ENCODE assay signal across 8 mouse cellular contexts in genomic region chr5:125178171-125179006, GRCm38 (mm10). TPM values are rescaled to one million over a fixed set of nuclear protein-coding genes. Genes with fewer than 3 reads are reported as not detected.
A peak's percentile ranks its signal among the peaks of the same experiment; 100 is the strongest.
DNase-seq lines count a peak whose midpoint lies in the region; ATAC-seq and TF ChIP-seq lines count a peak whose summit lies in the region.

No protein-coding gene starts in this region.

- no peak; a peak in 1 of 4 replicates for TF ChIP-seq POLR2A in MEL (IDR thresholded peaks at IDR 0.05; ENCODE audit: control insufficient read depth in 1 of 2, insufficient read depth in 1 of 2, low read depth in 1 of 2, low read length in 2 of 2, poor library complexity in 1 of 2)

- peak overlapping the region; percentile 98 for H3K4me2 ChIP-seq in heart, postnatal 0 days (ENCODE audit: low read depth, low read length)
- peak overlapping the region; percentile 93 for H3K4me2 ChIP-seq in lung, postnatal 0 days (replicated peaks; ENCODE audit: low read depth, low read length)

- ATAC-seq in erythroid progenitor cell, adult 5-6 weeks (replicated peaks; ENCODE audit: low FRiP score, poor library complexity, severe bottlenecking), result 0 out of 2 replicates have a peak, but pooled peaks have one; percentile 31
- peak; percentile 31 for ATAC-seq in heart, postnatal 0 days (ENCODE audit: insufficient read depth, low read depth)
- peak; percentile 29 for ATAC-seq in lung, postnatal 0 days

- TF ChIP-seq EP300 in MEL (IDR thresholded peaks at IDR 0.05; ENCODE audit: low read depth in 1 of 2, low read length in 2 of 2), result no peak
- TF ChIP-seq EP300 in heart, postnatal 0 days (IDR thresholded peaks at IDR 0.05; ENCODE audit: low read depth), result 0 out of 2 replicates have a peak, but pooled peaks have one; percentile 7
- no peak for TF ChIP-seq EP300 in lung, postnatal 0 days (IDR thresholded peaks at IDR 0.05)

- 0 out of 6 replicates have a peak, but pooled peaks of 1 of the 3 experiments have one; percentile 20 for TF ChIP-seq CTCF in MEL (IDR thresholded peaks at IDR 0.05 in 2 of 3, conservative IDR thresholded peaks at IDR 0.05 in 1 of 3; ENCODE audit: control insufficient read depth in 1 of 3, insufficient read depth in 1 of 3, low read depth in 2 of 3, low read length in 3 of 3, poor library complexity in 1 of 3, severe bottlenecking in 1 of 3)
- no peak for TF ChIP-seq CTCF in heart, postnatal 0 days (IDR thresholded peaks at IDR 0.05; ENCODE audit: low read depth)
- TF ChIP-seq CTCF in lung, postnatal 0 days (IDR thresholded peaks at IDR 0.05), result no peak

- peaks cover 51% of the 10 kb centered on the region for H3K79me2 ChIP-seq in MEL (ENCODE audit: control insufficient read depth, insufficient read depth, low read length, poor library complexity)

- peak overlapping the region; percentile 50 for H3K27ac ChIP-seq in MEL (ENCODE audit: control insufficient read depth, low read depth, low read length)
- peak overlapping the region; percentile 44 for H3K27ac ChIP-seq in brown adipose tissue, adult 24 weeks (replicated peaks; ENCODE audit: low read depth, low read length)
- H3K27ac ChIP-seq in heart, postnatal 0 days (ENCODE audit: low read depth), result peak overlapping the region; percentile 94
- peak overlapping the region; percentile 90 for H3K27ac ChIP-seq in lung, postnatal 0 days (ENCODE audit: low read length)

- under 1% methylated on average over 58 of the region's 60 CpGs for WGBS in heart, postnatal 0 days
- WGBS in lung, postnatal 0 days, result under 1% methylated on average over 37 of the region's 60 CpGs

- no peaks in the 10 kb centered on the region for H3K27me3 ChIP-seq in MEL (ENCODE audit: control insufficient read depth in 1 of 2, insufficient read depth in 2 of 2, low read length in 2 of 2)
- H3K27me3 ChIP-seq in heart, postnatal 0 days (ENCODE audit: control insufficient read depth, insufficient read depth, low read length), result no peaks in the 10 kb centered on the region
- H3K27me3 ChIP-seq in lung, postnatal 0 days (replicated peaks; ENCODE audit: insufficient read depth, low read length), result no peaks in the 10 kb centered on the region

- H3K4me1 ChIP-seq in MEL (ENCODE audit: control insufficient read depth in 1 of 2, insufficient read depth in 2 of 2, low read length in 2 of 2), result peaks cover 0 to 13% of the 10 kb centered on the region in 2 experiments; a peak in 2 of 4 replicates
- H3K4me1 ChIP-seq in brown adipose tissue, adult 24 weeks (ENCODE audit: control insufficient read depth, insufficient read depth, insufficient read length, low read length), result peaks cover 38% of the 10 kb centered on the region
- H3K4me1 ChIP-seq in heart, postnatal 0 days (ENCODE audit: control insufficient read depth, insufficient read depth), result peaks cover 45% of the 10 kb centered on the region
- peaks cover 31% of the 10 kb centered on the region for H3K4me1 ChIP-seq in lung, postnatal 0 days (ENCODE audit: insufficient read depth, low read depth, low read length)

- no peaks in the 10 kb centered on the region for H3K36me3 ChIP-seq in MEL (ENCODE audit: control insufficient read depth in 1 of 2, insufficient read depth in 2 of 2, low read length in 2 of 2)
- no peaks in the 10 kb centered on the region for H3K36me3 ChIP-seq in heart, postnatal 0 days (replicated peaks; ENCODE audit: control insufficient read depth, insufficient read depth, low read length)
- no peaks in the 10 kb centered on the region for H3K36me3 ChIP-seq in lung, postnatal 0 days (ENCODE audit: insufficient read depth, low read length)

- peak overlapping the region; percentile 84 for H3K9ac ChIP-seq in MEL (ENCODE audit: control insufficient read depth, low read depth, low read length, poor library complexity, severe bottlenecking)
- peak overlapping the region; percentile 89 for H3K9ac ChIP-seq in heart, postnatal 0 days (replicated peaks; ENCODE audit: low read depth, low read length)
- peak overlapping the region; percentile 69 for H3K9ac ChIP-seq in lung, postnatal 0 days (replicated peaks; ENCODE audit: low read depth)

- TF ChIP-seq RAD21 in MEL (IDR thresholded peaks at IDR 0.05; ENCODE audit: low read depth, low read length), result no peak

- H3K9me3 ChIP-seq in MEL (replicated peaks; ENCODE audit: insufficient read depth, low read length), result no peaks in the 10 kb centered on the region
- no peaks in the 10 kb centered on the region for H3K9me3 ChIP-seq in heart, postnatal 0 days (replicated peaks; ENCODE audit: control insufficient read depth, low read length)
- no peaks in the 10 kb centered on the region for H3K9me3 ChIP-seq in lung, postnatal 0 days (ENCODE audit: low read length)

- peak; percentile 78 for DNase-seq in MEL (ENCODE audit: low read depth, low spot score)
- DNase-seq in heart, postnatal 0 days (ENCODE audit: low spot score), result no peak
- peak; percentile 66 to 81 for DNase-seq in kidney, postnatal 4 days
- peak; percentile 56 for DNase-seq in lung, postnatal 0 days (ENCODE audit: low spot score)
- peak; percentile 41 to 64 for DNase-seq in right cerebral cortex, adult 2 months (ENCODE audit: low spot score in 2 of 2)
- DNase-seq in urinary bladder, postnatal 14 days (ENCODE audit: low spot score), result peak; percentile 59

- H3K4me3 ChIP-seq in MEL (ENCODE audit: control insufficient read depth in 1 of 2, insufficient read depth in 1 of 2, low read depth in 2 of 2, low read length in 2 of 2), result peak overlapping the region; percentile 89 to 97
- peak overlapping the region; percentile 93 for H3K4me3 ChIP-seq in brown adipose tissue, adult 24 weeks (ENCODE audit: insufficient read depth, low read depth, low read length)
- peak overlapping the region; percentile 90 for H3K4me3 ChIP-seq in heart, postnatal 0 days (ENCODE audit: low read depth, low read length)
- H3K4me3 ChIP-seq in lung, postnatal 0 days (ENCODE audit: low read depth, low read length), result peak overlapping the region; percentile 87

TF ChIP-seq in MEL, 35 proteins besides CTCF, POLR2A, EP300 and RAD21:
- TF ChIP-seq SMC3 (IDR thresholded peaks at IDR 0.05; ENCODE audit: low read depth, low read length), result no peak
- peak; percentile 14; the same call in 1 of the 2 replicates for TF ChIP-seq ZNF384 (IDR thresholded peaks at IDR 0.05; ENCODE audit: low read depth, low read length)
- 0 out of 2 replicates have a peak, but pooled peaks have one; percentile 7 for TF ChIP-seq UBTF (IDR thresholded peaks at IDR 0.05; ENCODE audit: borderline replicate concordance, insufficient read depth, low read depth, low read length)
- 0 out of 2 replicates have a peak, but pooled peaks have one; percentile 20 for TF ChIP-seq SIN3A (IDR thresholded peaks at IDR 0.05; ENCODE audit: low read length)

RNA-seq across cellular contexts. Expression of gene Ncor2, which starts 0.6 kb away (rescaled TPM):
- total RNA-seq in MEL (2012; rRNA removed), result 5.0 and 7.7 TPM in 2 replicates
- polyA plus RNA-seq in MEL (2012; ENCODE audit: insufficient read depth in 1 of 2, insufficient read length in 2 of 2, low read depth in 1 of 2, low replicate concordance in 2 of 2, missing spikeins in 1 of 2), result 10 to 100 TPM in 1 of 2 experiments, not detected in 1; 46.8 TPM
- polyA plus RNA-seq in brown adipose tissue, adult 24 weeks (2012; ENCODE audit: insufficient read depth, insufficient read length, missing spikeins), result 19.5 and 26.5 TPM in 2 replicates
- 10.5 and 37.3 TPM in 2 replicates for total RNA-seq in erythroid progenitor cell, adult 5-6 weeks (2015; ENCODE audit: low replicate concordance)
- 0.91 and 2.6 TPM in 2 replicates for total RNA-seq in erythroid progenitor cell, adult 5-6 weeks (2017; ENCODE audit: low replicate concordance)
- total RNA-seq in heart, postnatal 0 days (2014; rRNA removed; ENCODE audit: low replicate concordance), result 21.6 and 73.8 TPM in 2 replicates
- 14.3 and 15.5 TPM in 2 replicates for polyA plus RNA-seq in heart, postnatal 0 days (2015; fragmentation: Nextera tagmentation; extraction: Ambion mirVana)
- polyA plus RNA-seq in lung, postnatal 0 days (2015; fragmentation: Nextera tagmentation; extraction: Ambion mirVana), result 20.2 and 23.9 TPM in 2 replicates

Comparison
In these comparisons a context has a peak if more than half of its experiments do, and no peak if none do; other contexts are left out.
1. H3K27ac ChIP-seq: peak in every context shown above with its lines; median percentile 94 in heart, postnatal 0 days; 90 in lung, postnatal 0 days; 50 in MEL; 44 in brown adipose tissue, adult 24 weeks.